8 mouse cellular contexts compared by ENCODE assay signal in genomic region chr7:47050766-47051165, GRCm38 (mm10). TPM values are rescaled to one million over a fixed set of nuclear protein-coding genes. Genes with fewer than 3 reads are reported as not detected.
DNase-seq lines count a peak whose midpoint lies in the region; ATAC-seq and TF ChIP-seq lines count a peak whose summit lies in the region.

No protein-coding gene starts in this region.

- no peaks in the 10 kb centered on the region for H3K36me3 ChIP-seq in neural tube, embryonic 11.5 days (ENCODE audit: control insufficient read depth, insufficient read depth, low read length)
- peaks cover 21% of the 10 kb centered on the region for H3K36me3 ChIP-seq in intestine, postnatal 0 days (ENCODE audit: control insufficient read depth, insufficient read depth)
- peaks cover 9% of the 10 kb centered on the region for H3K36me3 ChIP-seq in limb, embryonic 15.5 days
- H3K36me3 ChIP-seq in midbrain, embryonic 16.5 days (ENCODE audit: control insufficient read depth, insufficient read depth, low read length): no peaks in the 10 kb centered on the region

- no peaks in the 10 kb centered on the region; the same call in 1 of the 2 replicates for H3K4me1 ChIP-seq in neural tube, embryonic 11.5 days (ENCODE audit: control insufficient read depth, insufficient read depth, low read length)
- peaks cover 36% of the 10 kb centered on the region for H3K4me1 ChIP-seq in bone marrow macrophage, adult 2 months (ENCODE audit: control insufficient read depth, insufficient read depth, low read length)
- 0 out of 2 replicates have a peak, but pooled peaks cover 5% of the 10 kb centered on the region for H3K4me1 ChIP-seq in intestine, postnatal 0 days (replicated peaks; ENCODE audit: control insufficient read depth, insufficient read depth, low read length)
- peaks cover 23% of the 10 kb centered on the region for H3K4me1 ChIP-seq in limb, embryonic 15.5 days
- H3K4me1 ChIP-seq in midbrain, embryonic 16.5 days (ENCODE audit: control insufficient read depth, insufficient read depth, low read length): peaks cover 15% of the 10 kb centered on the region

- ATAC-seq in neural tube, embryonic 11.5 days (ENCODE audit: insufficient read depth, low FRiP score, low TSS enrichment): peak; percentile 69
- ATAC-seq in intestine, postnatal 0 days: peak; percentile 60
- peak; percentile 26; the same call in 1 of the 2 replicates for ATAC-seq in limb, embryonic 15.5 days (ENCODE audit: insufficient number of reproducible peaks, low FRiP score, low TSS enrichment, low read depth)
- peak; percentile 79 for ATAC-seq in midbrain, embryonic 16.5 days
- ATAC-seq in erythroid progenitor cell, adult 5-6 weeks (replicated peaks; ENCODE audit: low FRiP score, poor library complexity, severe bottlenecking): no peak

- no peak for TF ChIP-seq CTCF in bone marrow macrophage, adult 2 months (IDR thresholded peaks at IDR 0.05; ENCODE audit: low read depth, low read length)
- TF ChIP-seq CTCF in intestine, postnatal 0 days (IDR thresholded peaks at IDR 0.05; ENCODE audit: low read depth): no peak

- H3K27me3 ChIP-seq in neural tube, embryonic 11.5 days (ENCODE audit: control insufficient read depth, insufficient read depth, low read length): no peaks in the 10 kb centered on the region
- no peaks in the 10 kb centered on the region for H3K27me3 ChIP-seq in intestine, postnatal 0 days (replicated peaks; ENCODE audit: control insufficient read depth, insufficient read depth, low read length)
- no peaks in the 10 kb centered on the region for H3K27me3 ChIP-seq in limb, embryonic 15.5 days
- H3K27me3 ChIP-seq in midbrain, embryonic 16.5 days (ENCODE audit: control insufficient read depth, insufficient read depth, low read depth, low read length): peaks cover 4% of the 10 kb centered on the region; the same call in 1 of the 2 replicates

- peak overlapping the region; percentile 61 for H3K4me2 ChIP-seq in neural tube, embryonic 11.5 days (ENCODE audit: low read depth)
- H3K4me2 ChIP-seq in intestine, postnatal 0 days (replicated peaks; ENCODE audit: low read depth): peak overlapping the region; percentile 97
- peak overlapping the region; percentile 88 for H3K4me2 ChIP-seq in limb, embryonic 15.5 days
- peak overlapping the region; percentile 73 for H3K4me2 ChIP-seq in midbrain, embryonic 16.5 days (ENCODE audit: low read length)

- peak overlapping the region; percentile 94 for H3K27ac ChIP-seq in neural tube, embryonic 11.5 days (ENCODE audit: low read depth, low read length)
- H3K27ac ChIP-seq in bone marrow macrophage, adult 2 months (ENCODE audit: insufficient read depth, low read depth, low read length): peak overlapping the region; percentile 93
- peak overlapping the region; percentile 98 for H3K27ac ChIP-seq in intestine, postnatal 0 days (ENCODE audit: low read depth, low read length)
- H3K27ac ChIP-seq in limb, embryonic 15.5 days: peak overlapping the region; percentile 89
- peak overlapping the region; percentile 87 for H3K27ac ChIP-seq in midbrain, embryonic 16.5 days (ENCODE audit: low read length)

- no peak for TF ChIP-seq POLR2A in bone marrow macrophage, adult 2 months (IDR thresholded peaks at IDR 0.05; ENCODE audit: borderline replicate concordance, low read depth, low read length)

- WGBS in neural tube, embryonic 11.5 days: under 1% methylated on average over 34 of the region's 34 CpGs
- WGBS in intestine, postnatal 0 days: under 1% methylated on average over 17 of the region's 34 CpGs
- under 1% methylated on average over 34 of the region's 34 CpGs for WGBS in limb, embryonic 15.5 days
- WGBS in midbrain, embryonic 16.5 days: under 1% methylated on average over 28 of the region's 34 CpGs

- H3K9ac ChIP-seq in neural tube, embryonic 11.5 days (ENCODE audit: low read length): peak overlapping the region; percentile 85
- H3K9ac ChIP-seq in intestine, postnatal 0 days (ENCODE audit: low read depth, low read length): peak overlapping the region; percentile 88
- H3K9ac ChIP-seq in limb, embryonic 15.5 days: peak overlapping the region; percentile 71
- peak overlapping the region; percentile 88 for H3K9ac ChIP-seq in midbrain, embryonic 16.5 days (ENCODE audit: low read depth, low read length)

- no peaks in the 10 kb centered on the region for H3K9me3 ChIP-seq in neural tube, embryonic 11.5 days (ENCODE audit: control insufficient read depth, low read length)
- H3K9me3 ChIP-seq in intestine, postnatal 0 days (ENCODE audit: control insufficient read depth): no peaks in the 10 kb centered on the region
- no peaks in the 10 kb centered on the region for H3K9me3 ChIP-seq in limb, embryonic 15.5 days
- H3K9me3 ChIP-seq in midbrain, embryonic 16.5 days (replicated peaks; ENCODE audit: control insufficient read depth, low read length, poor library complexity, severe bottlenecking): no peaks in the 10 kb centered on the region

- no peak for DNase-seq in neural tube, embryonic 11.5 days (ENCODE audit: low spot score)
- DNase-seq in neural tube, embryonic 10.5 days (ENCODE audit: extremely low spot score, low spot score): no peak
- peak; percentile 64 to 74 for DNase-seq in frontal cortex, postnatal 36 days (ENCODE audit: low spot score in 2 of 2)

- peak overlapping the region; percentile 74 for H3K4me3 ChIP-seq in neural tube, embryonic 11.5 days (ENCODE audit: low read depth, low read length)
- H3K4me3 ChIP-seq in bone marrow macrophage, adult 2 months (ENCODE audit: insufficient read depth, low read length): peak overlapping the region; percentile 78
- peak overlapping the region; percentile 83 for H3K4me3 ChIP-seq in intestine, postnatal 0 days (ENCODE audit: low read depth, low read length)
- peak overlapping the region; percentile 92 for H3K4me3 ChIP-seq in limb, embryonic 15.5 days
- H3K4me3 ChIP-seq in midbrain, embryonic 16.5 days (ENCODE audit: low read depth, low read length): peak overlapping the region; percentile 92

RNA-seq across cellular contexts. Expression of gene Tmem86a, which starts 0.4 kb away (rescaled TPM):
- 8.2 and 9.7 TPM in 2 replicates for polyA plus RNA-seq in neural tube, embryonic 11.5 days (2014; fragmentation: Nextera tagmentation; extraction: Ambion mirVana)
- polyA plus RNA-seq in bone marrow macrophage, adult 2 months (2012; ENCODE audit: insufficient read depth, insufficient read length, missing spikeins): 100 and 103 TPM in 2 replicates
- polyA plus RNA-seq in intestine, postnatal 0 days (2015; fragmentation: Nextera tagmentation; extraction: Ambion mirVana): 43.8 and 48.0 TPM in 2 replicates
- 25.5 and 27.2 TPM in 2 replicates for polyA plus RNA-seq in limb, embryonic 15.5 days (2015; fragmentation: Nextera tagmentation; extraction: Ambion mirVana)
- polyA plus RNA-seq in midbrain, embryonic 16.5 days (2015; fragmentation: Nextera tagmentation; extraction: Ambion mirVana): 22.9 and 24.1 TPM in 2 replicates
- total RNA-seq in erythroid progenitor cell, adult 5-6 weeks (2015; ENCODE audit: low replicate concordance): 3.6 and 10.1 TPM in 2 replicates
- total RNA-seq in erythroid progenitor cell, adult 5-6 weeks (2017; ENCODE audit: low replicate concordance): 0.13 TPM in 1 of 2 replicates, not detected in the other

RNA-seq across cellular contexts. Expression of gene Spty2d1, which starts 42.6 kb away (rescaled TPM):
- polyA plus RNA-seq in neural tube, embryonic 11.5 days (2014; fragmentation: Nextera tagmentation; extraction: Ambion mirVana): 14.1 and 14.3 TPM in 2 replicates
- 12.6 and 14.8 TPM in 2 replicates for polyA plus RNA-seq in bone marrow macrophage, adult 2 months (2012; ENCODE audit: insufficient read depth, insufficient read length, missing spikeins)
- polyA plus RNA-seq in intestine, postnatal 0 days (2015; fragmentation: Nextera tagmentation; extraction: Ambion mirVana): 8.0 and 10.3 TPM in 2 replicates
- 23.3 and 23.9 TPM in 2 replicates for polyA plus RNA-seq in limb, embryonic 15.5 days (2015; fragmentation: Nextera tagmentation; extraction: Ambion mirVana)
- 7.4 and 8.5 TPM in 2 replicates for polyA plus RNA-seq in midbrain, embryonic 16.5 days (2015; fragmentation: Nextera tagmentation; extraction: Ambion mirVana)
- 23.1 and 34.8 TPM in 2 replicates for total RNA-seq in erythroid progenitor cell, adult 5-6 weeks (2015; ENCODE audit: low replicate concordance)
- total RNA-seq in erythroid progenitor cell, adult 5-6 weeks (2017; ENCODE audit: low replicate concordance): 22.1 and 25.8 TPM in 2 replicates

Comparison
In these comparisons a context has a peak if more than half of its experiments do, and no peak if none do; other contexts are left out.
1. DNase-seq: peak in frontal cortex, postnatal 36 days (2 of 2); none in neural tube, embryonic 11.5 days (single experiment) and neural tube, embryonic 10.5 days (single experiment).
2. Peak in every context shown above with its lines, with median percentiles within 50 percentile points of each other: H3K27ac ChIP-seq, H3K4me2 ChIP-seq, H3K4me3 ChIP-seq and H3K9ac ChIP-seq.